Mouse (Mus musculus) urinary bladder, postnatal 14 days (tissue): ENCODE measurements around the gene Zfp13.
A peak's percentile ranks its signal among the peaks of the same experiment; 100 is the strongest.
"Not testable (repeated sequence)": the region's sequence is repeated elsewhere in the genome, so short reads cannot be mapped to it uniquely, and the experiment has no call there.

Source experiments
- DNase-seq: peaks from one replicate; pipeline ENCODE4 v3.0.0; 2021; ENCODE audit warnings: low spot score

Zfp13 gene

GRCm38 (mm10) chr17:23550188-23550791 lies 49.0 kb downstream of the Zfp13 start:
- DNase-seq: peak; percentile 92

- no peak for DNase-seq
Measured at GRCm38 (mm10) chr17:23549441-23549840, 49.8 kb downstream of the Zfp13 start.

GRCm38 (mm10) chr17:23548615-23549014 lies 50.7 kb downstream of the Zfp13 start:
- peak; percentile 83 for DNase-seq

- DNase-seq: no peak
Measured at GRCm38 (mm10) chr17:23547681-23548443, 51.4 kb downstream of the Zfp13 start.

GRCm38 (mm10) chr17:23546702-23547505 lies 52.4 kb downstream of the Zfp13 start:
- peak; percentile 87 for DNase-seq

- peak; percentile 75 for DNase-seq
Measured at GRCm38 (mm10) chr17:23546333-23546701, 53.0 kb downstream of the Zfp13 start.

GRCm38 (mm10) chr17:23545841-23546240 lies 53.4 kb downstream of the Zfp13 start:
- no peak for DNase-seq

GRCm38 (mm10) chr17:23544766-23545165 lies 54.5 kb downstream of the Zfp13 start:
- DNase-seq: no peak

- peak; percentile 32 for DNase-seq
Measured at GRCm38 (mm10) chr17:23543983-23544382, 55.3 kb downstream of the Zfp13 start.

GRCm38 (mm10) chr17:23543325-23543724 lies 56.0 kb downstream of the Zfp13 start:
- peak; percentile 66 for DNase-seq

- DNase-seq: no peak
Measured at GRCm38 (mm10) chr17:23542835-23543234, 56.5 kb downstream of the Zfp13 start.

GRCm38 (mm10) chr17:23542004-23542720 lies 57.1 kb downstream of the Zfp13 start:
- DNase-seq: no peak

GRCm38 (mm10) chr17:23540605-23541475 lies 58.4 kb downstream of the Zfp13 start:
- no peak for DNase-seq

- no peak for DNase-seq
Measured at GRCm38 (mm10) chr17:23540106-23540505, 59.2 kb downstream of the Zfp13 start.

GRCm38 (mm10) chr17:23539608-23540007 lies 59.7 kb downstream of the Zfp13 start:
- no peak for DNase-seq

GRCm38 (mm10) chr17:23538299-23539015 lies 60.8 kb downstream of the Zfp13 start:
- no peak for DNase-seq

- no peak for DNase-seq
Measured at GRCm38 (mm10) chr17:23537554-23538255, 61.6 kb downstream of the Zfp13 start.

GRCm38 (mm10) chr17:23535046-23535788 lies 64.1 kb downstream of the Zfp13 start:
- not testable (repeated sequence) for DNase-seq
